Mouse (Mus musculus) lung, postnatal 0 days (tissue): ENCODE data around the gene Cald1.

ENCODE experiments used
- CTCF ChIP-seq: IDR thresholded peaks from 2 replicates; pipeline ENCODE4 v1.5.1; 2016; ENCODE audit warnings: antibody characterized with exemption, mild to moderate bottlenecking
- EP300 ChIP-seq: IDR thresholded peaks from 2 replicates; pipeline ENCODE4 v1.6.1; 2016; ENCODE audit warnings: antibody characterized with exemption, mild to moderate bottlenecking, control low read depth

GRCm38 (mm10) chr6:34777094-34777493 lies 178.8 kb downstream of the Cald1 start:
- TF ChIP-seq CTCF, result no peak
- TF ChIP-seq EP300, result no peak
